In genomic region chr6:97828822-97829719, GRCm38 (mm10) we compare ENCODE assay signal across 14 mouse cellular contexts. TPM values are rescaled to one million over a fixed set of nuclear protein-coding genes. Genes with fewer than 3 reads are reported as not detected.
DNase-seq lines count a peak whose midpoint lies in the region; ATAC-seq and TF ChIP-seq lines count a peak whose summit lies in the region.
"Had no signal": no experiment of that assay in that cellular context is flagged by ENCODE, and none has a peak within 500 bp of the region (broad histone marks: within the 10 kb centered on the region; RNA-seq: fewer than 3 reads in every experiment).

No protein-coding gene starts in this region.

- no peak; the same call in 1 of the 2 replicates for ATAC-seq in lung, postnatal 0 days
- peak; percentile 51 for ATAC-seq in neutrophil, adult 5-6 weeks (ENCODE audit: extremely low read depth, insufficient number of reproducible peaks, low FRiP score, poor library complexity, severe bottlenecking)

- peak overlapping the region; percentile 26 for H3K27ac ChIP-seq in heart, adult 2 months
- 0 out of 2 replicates have a peak overlapping the region, but pooled peaks have one; percentile 11 for H3K27ac ChIP-seq in lung, postnatal 0 days (ENCODE audit: low read length)
- H3K27ac ChIP-seq in embryonic fibroblast, embryonic 13.5 days (ENCODE audit: insufficient read depth, low read length), result peak overlapping the region; percentile 66
- H3K27ac ChIP-seq: embryonic facial prominence, embryonic 15.5 days; hindbrain, embryonic 10.5 days; stomach, postnatal 0 days had no signal

- peaks cover 7% of the 10 kb centered on the region for H3K4me1 ChIP-seq in heart, adult 2 months (ENCODE audit: control insufficient read depth, insufficient read depth, low read length)
- H3K4me1 ChIP-seq in lung, postnatal 0 days (ENCODE audit: insufficient read depth, low read depth, low read length), result 0 out of 2 replicates have a peak, but pooled peaks cover 3% of the 10 kb centered on the region
- H3K4me1 ChIP-seq in embryonic fibroblast, embryonic 13.5 days (ENCODE audit: control insufficient read depth, insufficient read depth, low read length), result peaks cover 16% of the 10 kb centered on the region
- H3K4me1 ChIP-seq: hindbrain, embryonic 10.5 days had no signal

- peaks cover 2% of the 10 kb centered on the region; the same call in 1 of the 2 replicates for H3K36me3 ChIP-seq in heart, adult 2 months (ENCODE audit: control insufficient read depth, insufficient read depth, low read length)
- no peaks in the 10 kb centered on the region for H3K36me3 ChIP-seq in lung, postnatal 0 days (ENCODE audit: insufficient read depth, low read length)
- H3K36me3 ChIP-seq: embryonic facial prominence, embryonic 15.5 days; hindbrain, embryonic 10.5 days had no signal

- no peak overlapping the region for H3K4me2 ChIP-seq in lung, postnatal 0 days (replicated peaks; ENCODE audit: low read depth, low read length)
- H3K4me2 ChIP-seq: embryonic facial prominence, embryonic 15.5 days had no signal

- H3K27me3 ChIP-seq in heart, adult 2 months (ENCODE audit: control insufficient read depth, insufficient read depth, low read length), result no peaks in the 10 kb centered on the region
- H3K27me3 ChIP-seq in lung, postnatal 0 days (replicated peaks; ENCODE audit: insufficient read depth, low read length), result no peaks in the 10 kb centered on the region
- H3K27me3 ChIP-seq: embryonic facial prominence, embryonic 15.5 days had no signal

- no peak for DNase-seq in heart, adult 2 months
- no peak for DNase-seq in heart, adult 8-10 months (ENCODE audit: low spot score)
- peak; percentile 44 for DNase-seq in lung, postnatal 0 days (ENCODE audit: low spot score)
- DNase-seq in lung, adult 18-20 months, result no peak
- DNase-seq in left cerebral cortex, postnatal 4 days, result no peak
- DNase-seq in embryo, embryonic 11 days, result no peak
- DNase-seq: cerebellum, adult 9-10 months; kidney, adult 18-20 months; right cerebral cortex, postnatal 4 days had no signal

- no peak for TF ChIP-seq EP300 in heart, adult 2 months (IDR thresholded peaks at IDR 0.05; ENCODE audit: insufficient read depth, low read depth, low read length)
- TF ChIP-seq EP300 in lung, postnatal 0 days (IDR thresholded peaks at IDR 0.05), result no peak

- no peaks in the 10 kb centered on the region for H3K79me2 ChIP-seq in heart, adult 2 months (replicated peaks; ENCODE audit: control insufficient read depth, insufficient read depth, low read length)

- no peak for TF ChIP-seq POLR2A in heart, adult 2 months (IDR thresholded peaks at IDR 0.05; ENCODE audit: insufficient read depth, low read depth, low read length)
- no peak for TF ChIP-seq POLR2A in embryonic fibroblast, embryonic 13.5 days (IDR thresholded peaks at IDR 0.05; ENCODE audit: low read depth, low read length)

- intact Hi-C loops in heart, adult 2 months (cut with DNase I), result no loop called here
- intact Hi-C loops in left cerebral cortex, postnatal 4 days (cut with DNase I), result no loop called here

- WGBS in heart, adult 2 months, result 33% methylated on average over 13 of the region's 13 CpGs
- 33% methylated on average over 12 of the region's 13 CpGs for WGBS in lung, postnatal 0 days

- no peak overlapping the region for H3K4me3 ChIP-seq in heart, adult 2 months
- no peak overlapping the region for H3K4me3 ChIP-seq in lung, postnatal 0 days (ENCODE audit: low read depth, low read length)
- H3K4me3 ChIP-seq in embryonic fibroblast, embryonic 13.5 days (ENCODE audit: insufficient read depth, low read length), result no peak overlapping the region
- H3K4me3 ChIP-seq: embryonic facial prominence, embryonic 15.5 days; hindbrain, embryonic 10.5 days had no signal

- H3K9ac ChIP-seq in heart, adult 2 months (ENCODE audit: low read depth, low read length), result no peak overlapping the region
- H3K9ac ChIP-seq in lung, postnatal 0 days (replicated peaks; ENCODE audit: low read depth), result no peak overlapping the region
- H3K9ac ChIP-seq: embryonic facial prominence, embryonic 15.5 days had no signal

- no peak for TF ChIP-seq CTCF in heart, adult 2 months (IDR thresholded peaks at IDR 0.05)
- TF ChIP-seq CTCF in lung, postnatal 0 days (IDR thresholded peaks at IDR 0.05), result no peak
- TF ChIP-seq CTCF in embryonic fibroblast, embryonic 13.5 days (IDR thresholded peaks at IDR 0.05; ENCODE audit: borderline replicate concordance, insufficient read depth, low read length), result no peak

- H3K9me3 ChIP-seq in lung, postnatal 0 days (ENCODE audit: low read length), result no peaks in the 10 kb centered on the region
- H3K9me3 ChIP-seq: embryonic facial prominence, embryonic 15.5 days; hindbrain, embryonic 10.5 days had no signal

RNA-seq across cellular contexts. Expression of gene Mitf, which starts 22.2 kb away (rescaled TPM):
- total RNA-seq in heart, adult 2 months (2021), result 10 to 100 TPM; 50.6 to 68.3 TPM
- polyA plus RNA-seq in heart, adult 2 months (2012; rRNA removed), result 23.4 and 36.3 TPM in 2 replicates
- total RNA-seq in heart, adult 8-10 months (2022), result 10 to 100 TPM; 55.0 to 63.7 (median 55.7) TPM
- 3.7 and 3.9 TPM in 2 replicates for polyA plus RNA-seq in lung, postnatal 0 days (2015; fragmentation: Nextera tagmentation; extraction: Ambion mirVana)
- polyA plus RNA-seq in embryonic fibroblast, embryonic 13.5 days (2011; ENCODE audit: insufficient read length, low read depth, missing spikeins), result 6.2 and 6.3 TPM in 2 replicates
- total RNA-seq in neutrophil, adult 5-6 weeks (2017), result 6.9 and 10.0 TPM in 2 replicates
- 1 to 10 TPM; 1.1 to 2.0 TPM for total RNA-seq in left cerebral cortex, postnatal 4 days (2021)

Comparison
In these comparisons a context has a peak if more than half of its experiments do, and no peak if none do; other contexts are left out.
1. H3K27ac ChIP-seq: peak in every context shown above with its lines; median percentile 66 in embryonic fibroblast, embryonic 13.5 days; 26 in heart, adult 2 months; 11 in lung, postnatal 0 days.